In the genomic region with DNA sequence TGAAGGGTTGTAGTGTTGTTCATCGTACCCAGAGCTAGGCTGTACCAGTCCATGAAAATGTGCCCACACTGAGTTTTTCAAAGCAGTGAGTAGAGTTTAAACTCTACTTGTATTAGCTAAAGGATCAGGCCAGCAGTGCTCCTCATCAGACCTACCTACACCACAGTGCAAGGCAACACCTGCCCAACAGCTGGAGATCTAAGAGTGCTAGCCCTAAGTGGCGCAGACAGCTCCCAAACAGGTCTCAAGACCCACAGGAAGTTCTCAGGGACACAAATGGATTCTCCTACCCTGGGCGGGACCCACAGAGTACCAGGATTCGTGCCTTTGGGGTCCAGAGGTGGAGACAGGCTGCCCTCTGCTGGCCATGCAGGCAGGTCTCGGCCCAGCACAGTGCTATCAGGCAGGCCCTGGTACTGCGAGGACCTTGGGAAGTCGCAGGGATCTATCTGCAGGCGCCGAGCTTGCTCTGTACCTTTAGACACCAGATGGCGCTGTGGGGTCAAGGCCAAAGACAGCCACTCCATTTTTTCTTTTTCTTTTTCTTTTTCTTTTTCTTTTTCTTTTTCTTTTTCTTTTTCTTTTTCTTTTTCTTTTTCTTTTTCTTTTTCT, we compare ENCODE assay signal across 9 mouse cellular contexts. TPM values are rescaled to one million over a fixed set of nuclear protein-coding genes. Genes with fewer than 3 reads are reported as not detected.
DNase-seq lines count a peak whose midpoint lies in the region; ATAC-seq and TF ChIP-seq lines count a peak whose summit lies in the region.
"Had no signal": no experiment of that assay in that cellular context is flagged by ENCODE, and none has a peak within 500 bp of the region (broad histone marks: within the 10 kb centered on the region; RNA-seq: fewer than 3 reads in every experiment).

No protein-coding gene starts in this region.

- H3K4me2 ChIP-seq in forebrain, embryonic 12.5 days = no peak overlapping the region
- no peak overlapping the region for H3K4me2 ChIP-seq in heart, postnatal 0 days (ENCODE audit: low read depth, low read length)
- no peak overlapping the region for H3K4me2 ChIP-seq in liver, embryonic 14.5 days (ENCODE audit: low read depth)
- no peak overlapping the region for H3K4me2 ChIP-seq in neural tube, embryonic 12.5 days (replicated peaks)
- no peak overlapping the region for H3K4me2 ChIP-seq in stomach, postnatal 0 days (replicated peaks; ENCODE audit: low read depth)

- no peak overlapping the region for H3K27ac ChIP-seq in forebrain, embryonic 12.5 days
- peak overlapping the region; percentile 70 for H3K27ac ChIP-seq in heart, postnatal 0 days (ENCODE audit: low read depth)
- H3K27ac ChIP-seq in liver, embryonic 14.5 days = no peak overlapping the region
- no peak overlapping the region for H3K27ac ChIP-seq in neural tube, embryonic 12.5 days
- no peak overlapping the region for H3K27ac ChIP-seq in stomach, postnatal 0 days (replicated peaks)

- peak; percentile 92 for DNase-seq in c-Kit-positive CD71-positive TER-119-negative erythroid progenitor cells, embryonic 14.5 days (ENCODE audit: low read depth)
- DNase-seq in heart, postnatal 0 days (ENCODE audit: low spot score) = peak; percentile 94
- DNase-seq in kidney, postnatal 36 days = peak; percentile 96
- DNase-seq in liver, embryonic 14.5 days (ENCODE audit: low read depth in 3 of 3, low spot score in 3 of 3) = peak; percentile 75 to 87 (median 86)
- peak; percentile 95 for DNase-seq in stomach, postnatal 0 days (ENCODE audit: low spot score)

- H3K4me1 ChIP-seq in E14TG2a.4 (replicated peaks; ENCODE audit: low read depth, low read length) = peaks cover 46% of the 10 kb centered on the region
- peaks cover 3% of the 10 kb centered on the region; the same call in 1 of the 2 replicates for H3K4me1 ChIP-seq in forebrain, embryonic 12.5 days
- peaks cover 8% of the 10 kb centered on the region; the same call in 1 of the 2 replicates for H3K4me1 ChIP-seq in heart, postnatal 0 days (ENCODE audit: control insufficient read depth, insufficient read depth)
- no peaks in the 10 kb centered on the region for H3K4me1 ChIP-seq in liver, embryonic 14.5 days (replicated peaks; ENCODE audit: control insufficient read depth in 2 of 2, insufficient read depth in 2 of 2, low read length in 1 of 2)
- H3K4me1 ChIP-seq in neural tube, embryonic 12.5 days = no peaks in the 10 kb centered on the region
- no peaks in the 10 kb centered on the region for H3K4me1 ChIP-seq in stomach, postnatal 0 days (replicated peaks; ENCODE audit: control insufficient read depth, insufficient read depth)

- TF ChIP-seq CTCF in E14TG2a.4 (conservative IDR thresholded peaks at IDR 0.05; ENCODE audit: low read length) = peak; percentile 79
- peak; percentile 99 for TF ChIP-seq CTCF in heart, postnatal 0 days (IDR thresholded peaks at IDR 0.05; ENCODE audit: low read depth)
- peak; percentile 98 for TF ChIP-seq CTCF in liver, embryonic 14.5 days (IDR thresholded peaks at IDR 0.05; ENCODE audit: low read depth)
- peak; percentile 97 for TF ChIP-seq CTCF in stomach, postnatal 0 days (IDR thresholded peaks at IDR 0.05; ENCODE audit: low read depth)

- H3K36me3 ChIP-seq in E14TG2a.4 (ENCODE audit: insufficient read depth, low read length) = peaks cover 17% of the 10 kb centered on the region
- 0 out of 2 replicates have a peak, but pooled peaks cover 6% of the 10 kb centered on the region for H3K36me3 ChIP-seq in forebrain, embryonic 12.5 days (replicated peaks)
- peaks cover 45% of the 10 kb centered on the region for H3K36me3 ChIP-seq in heart, postnatal 0 days (replicated peaks; ENCODE audit: control insufficient read depth, insufficient read depth, low read length)
- no peaks in the 10 kb centered on the region; the same call in 1 of the 2 replicates for H3K36me3 ChIP-seq in liver, embryonic 14.5 days (replicated peaks; ENCODE audit: control insufficient read depth, insufficient read depth, low read depth)
- 0 out of 2 replicates have a peak, but pooled peaks cover 3% of the 10 kb centered on the region for H3K36me3 ChIP-seq in neural tube, embryonic 12.5 days
- H3K36me3 ChIP-seq in stomach, postnatal 0 days (ENCODE audit: control insufficient read depth, insufficient read depth, low read length) = peaks cover 35% of the 10 kb centered on the region

- peak; percentile 99 for ATAC-seq in forebrain, embryonic 12.5 days (ENCODE audit: low FRiP score)
- peak; percentile 97 for ATAC-seq in heart, postnatal 0 days (ENCODE audit: insufficient read depth, low read depth)
- ATAC-seq in liver, embryonic 14.5 days (ENCODE audit: insufficient read depth) = peak; percentile 95
- peak; percentile 97 for ATAC-seq in neural tube, embryonic 12.5 days (ENCODE audit: low FRiP score, low read depth)
- ATAC-seq in stomach, postnatal 0 days (ENCODE audit: low FRiP score, low TSS enrichment) = peak; percentile 97

- no peak for TF ChIP-seq EP300 in heart, postnatal 0 days (IDR thresholded peaks at IDR 0.05; ENCODE audit: low read depth)
- no peak for TF ChIP-seq EP300 in liver, embryonic 14.5 days (IDR thresholded peaks at IDR 0.05; ENCODE audit: low read depth)
- no peak for TF ChIP-seq EP300 in stomach, postnatal 0 days (optimal IDR thresholded peaks at IDR 0.05)

- 14% methylated on average over 10 of the region's 10 CpGs for WGBS in forebrain, embryonic 12.5 days
- 9% methylated on average over 10 of the region's 10 CpGs for WGBS in heart, postnatal 0 days
- 14% methylated on average over 10 of the region's 10 CpGs for WGBS in liver, embryonic 14.5 days (ENCODE audit: insufficient replicate concordance)
- WGBS in neural tube, embryonic 12.5 days = 14% methylated on average over 10 of the region's 10 CpGs
- WGBS in stomach, postnatal 0 days = 10% methylated on average over 10 of the region's 10 CpGs

- H3K27me3 ChIP-seq in E14TG2a.4 (ENCODE audit: insufficient read depth, low read length) = 0 out of 2 replicates have a peak, but pooled peaks cover 2% of the 10 kb centered on the region
- H3K27me3 ChIP-seq in forebrain, embryonic 12.5 days = no peaks in the 10 kb centered on the region
- H3K27me3 ChIP-seq in heart, postnatal 0 days (ENCODE audit: control insufficient read depth, insufficient read depth, low read length) = no peaks in the 10 kb centered on the region
- no peaks in the 10 kb centered on the region for H3K27me3 ChIP-seq in liver, embryonic 14.5 days (ENCODE audit: control insufficient read depth, insufficient read depth, low read length)
- H3K27me3 ChIP-seq in neural tube, embryonic 12.5 days (replicated peaks) = no peaks in the 10 kb centered on the region; the same call in 1 of the 2 replicates
- no peaks in the 10 kb centered on the region for H3K27me3 ChIP-seq in stomach, postnatal 0 days (ENCODE audit: control insufficient read depth, insufficient read depth, low read length)
- H3K27me3 ChIP-seq: megakaryocyte, embryonic 14.5 days had no signal

- no peak overlapping the region for H3K9ac ChIP-seq in forebrain, embryonic 12.5 days
- H3K9ac ChIP-seq in heart, postnatal 0 days (replicated peaks; ENCODE audit: low read depth, low read length) = no peak overlapping the region
- H3K9ac ChIP-seq in liver, embryonic 14.5 days (replicated peaks) = no peak overlapping the region
- no peak overlapping the region for H3K9ac ChIP-seq in neural tube, embryonic 12.5 days
- no peak overlapping the region for H3K9ac ChIP-seq in stomach, postnatal 0 days (ENCODE audit: low read length)

- H3K4me3 ChIP-seq in E14TG2a.4 (replicated peaks; ENCODE audit: low read length) = no peak overlapping the region
- no peak overlapping the region for H3K4me3 ChIP-seq in forebrain, embryonic 12.5 days (replicated peaks)
- no peak overlapping the region for H3K4me3 ChIP-seq in heart, postnatal 0 days (ENCODE audit: low read depth, low read length)
- H3K4me3 ChIP-seq in liver, embryonic 14.5 days (ENCODE audit: insufficient read depth in 1 of 2, low read depth in 2 of 2, low read length in 2 of 2) = no peak overlapping the region
- no peak overlapping the region for H3K4me3 ChIP-seq in neural tube, embryonic 12.5 days
- no peak overlapping the region for H3K4me3 ChIP-seq in stomach, postnatal 0 days (ENCODE audit: low read depth, low read length)
- H3K4me3 ChIP-seq: megakaryocyte, embryonic 14.5 days had no signal

- H3K9me3 ChIP-seq in E14TG2a.4 (ENCODE audit: low read length) = no peaks in the 10 kb centered on the region
- no peaks in the 10 kb centered on the region for H3K9me3 ChIP-seq in forebrain, embryonic 12.5 days
- H3K9me3 ChIP-seq in heart, postnatal 0 days (replicated peaks; ENCODE audit: control insufficient read depth, low read length) = no peaks in the 10 kb centered on the region
- no peaks in the 10 kb centered on the region for H3K9me3 ChIP-seq in liver, embryonic 14.5 days (ENCODE audit: control insufficient read depth, low read length)
- H3K9me3 ChIP-seq in neural tube, embryonic 12.5 days = no peaks in the 10 kb centered on the region
- no peaks in the 10 kb centered on the region for H3K9me3 ChIP-seq in stomach, postnatal 0 days (ENCODE audit: control insufficient read depth, low read length)
- H3K9me3 ChIP-seq: megakaryocyte, embryonic 14.5 days had no signal

RNA-seq across cellular contexts. Expression of gene Phlda3, which starts 13.1 kb away (rescaled TPM):
- 14.8 and 16.9 TPM in 2 replicates for polyA plus RNA-seq in forebrain, embryonic 12.5 days (2016; fragmentation: Nextera tagmentation; extraction: Ambion mirVana)
- total RNA-seq in heart, postnatal 0 days (2014; rRNA removed; ENCODE audit: low replicate concordance) = 87.5 and 130 TPM in 2 replicates
- polyA plus RNA-seq in heart, postnatal 0 days (2015; fragmentation: Nextera tagmentation; extraction: Ambion mirVana) = 65.5 and 67.2 TPM in 2 replicates
- 3.2 TPM in 2 replicates for polyA plus RNA-seq in liver, embryonic 14.5 days (2012; rRNA removed)
- polyA plus RNA-seq in liver, embryonic 14.5 days (2014; fragmentation: Nextera tagmentation; extraction: Ambion mirVana) = 4.5 and 5.2 TPM in 2 replicates
- polyA plus RNA-seq in neural tube, embryonic 12.5 days (2016; fragmentation: Nextera tagmentation; extraction: Ambion mirVana) = 21.9 and 24.1 TPM in 2 replicates
- polyA plus RNA-seq in stomach, postnatal 0 days (2015; fragmentation: Nextera tagmentation; extraction: Ambion mirVana) = 91.1 and 92.2 TPM in 2 replicates

RNA-seq across cellular contexts. Expression of gene Tnni1, which starts 26.4 kb away (rescaled TPM):
- polyA plus RNA-seq in forebrain, embryonic 12.5 days (2016; fragmentation: Nextera tagmentation; extraction: Ambion mirVana) = 0.85 and 1.4 TPM in 2 replicates
- 4,186 and 4,592 TPM in 2 replicates for total RNA-seq in heart, postnatal 0 days (2014; rRNA removed; ENCODE audit: low replicate concordance)
- 4,392 and 4,399 TPM in 2 replicates for polyA plus RNA-seq in heart, postnatal 0 days (2015; fragmentation: Nextera tagmentation; extraction: Ambion mirVana)
- 0.95 and 1.3 TPM in 2 replicates for polyA plus RNA-seq in liver, embryonic 14.5 days (2012; rRNA removed)
- 1.5 and 1.7 TPM in 2 replicates for polyA plus RNA-seq in liver, embryonic 14.5 days (2014; fragmentation: Nextera tagmentation; extraction: Ambion mirVana)
- polyA plus RNA-seq in neural tube, embryonic 12.5 days (2016; fragmentation: Nextera tagmentation; extraction: Ambion mirVana) = 27.4 and 41.5 TPM in 2 replicates
- 4.2 and 6.8 TPM in 2 replicates for polyA plus RNA-seq in stomach, postnatal 0 days (2015; fragmentation: Nextera tagmentation; extraction: Ambion mirVana)

RNA-seq across cellular contexts. Expression of gene Csrp1, which starts 33.0 kb away (rescaled TPM):
- 31.6 and 33.9 TPM in 2 replicates for polyA plus RNA-seq in forebrain, embryonic 12.5 days (2016; fragmentation: Nextera tagmentation; extraction: Ambion mirVana)
- total RNA-seq in heart, postnatal 0 days (2014; rRNA removed; ENCODE audit: low replicate concordance) = 529 and 840 TPM in 2 replicates
- 128 and 145 TPM in 2 replicates for polyA plus RNA-seq in heart, postnatal 0 days (2015; fragmentation: Nextera tagmentation; extraction: Ambion mirVana)
- 35.7 and 38.2 TPM in 2 replicates for polyA plus RNA-seq in liver, embryonic 14.5 days (2012; rRNA removed)
- polyA plus RNA-seq in liver, embryonic 14.5 days (2014; fragmentation: Nextera tagmentation; extraction: Ambion mirVana) = 33.8 and 34.7 TPM in 2 replicates
- 44.9 and 45.1 TPM in 2 replicates for polyA plus RNA-seq in neural tube, embryonic 12.5 days (2016; fragmentation: Nextera tagmentation; extraction: Ambion mirVana)
- polyA plus RNA-seq in stomach, postnatal 0 days (2015; fragmentation: Nextera tagmentation; extraction: Ambion mirVana) = 418 and 496 TPM in 2 replicates

Comparison
In these comparisons a context has a peak if more than half of its experiments do, and no peak if none do; other contexts are left out.
1. RNA of gene Tnni1, which starts 26.4 kb away (polyA plus RNA-seq): 4,392 to 4,399 TPM in heart, postnatal 0 days; 27.4 to 41.5 TPM in neural tube, embryonic 12.5 days, 4.2 to 6.8 TPM in stomach, postnatal 0 days, 0.95 to 1.7 TPM in liver, embryonic 14.5 days and 0.85 to 1.4 TPM in forebrain, embryonic 12.5 days; every median in the first group is over 100 times any median in the second.
2. Peak in every context shown above with its lines, with median percentiles within 50 percentile points of each other: CTCF ChIP-seq, DNase-seq and ATAC-seq.